Mouse (Mus musculus) heart, adult 2 months (tissue): ENCODE results near the gene Trpc4ap.

Source experiments
- CTCF ChIP-seq: fragments of 200-600 bp; IDR thresholded peaks from 2 replicates; pipeline ENCODE4 v1.8.1; 2022; ENCODE audit warnings: antibody characterized with exemption, mild to moderate bottlenecking, moderate library complexity
- EP300 ChIP-seq: fragments of 200-500 bp; IDR thresholded peaks from 2 replicates; pipeline ENCODE4 v1.6.1; 2011; ENCODE audit warnings: low read depth, low read length, control low read depth; ENCODE audit not compliant: insufficient read depth
- POLR2A ChIP-seq: fragments of 200-500 bp; IDR thresholded peaks from 2 replicates; pipeline ENCODE4 v1.6.1; 2011; ENCODE audit warnings: mild to moderate bottlenecking, low read depth, low read length, control low read depth; ENCODE audit not compliant: insufficient read depth

DNA sequence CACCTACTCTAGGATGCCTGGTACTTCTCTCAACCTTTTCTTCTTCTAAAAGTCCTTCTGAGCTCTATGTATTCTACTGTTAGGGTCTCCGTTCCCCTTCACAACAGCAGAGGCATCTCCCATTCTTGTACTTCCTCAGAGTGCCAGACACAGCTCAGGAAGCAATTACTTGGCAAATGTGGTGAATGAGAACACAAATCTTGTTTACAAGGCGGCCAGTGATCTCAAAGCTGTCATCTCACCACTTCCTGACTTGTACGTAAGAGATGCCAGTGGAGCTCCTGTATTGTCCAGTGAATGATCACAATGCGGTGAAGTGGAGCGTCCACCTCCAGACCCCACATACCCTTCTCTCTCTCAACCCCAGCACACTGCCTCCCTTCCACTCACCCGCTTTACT, 32.3 kb upstream of the Trpc4ap start:
- TF ChIP-seq CTCF (no peak), POLR2A (no peak), EP300 (no peak)
